Mouse (Mus musculus) A20 (cell line): ENCODE measurements around the gene Zfp408.
"Not testable (repeated sequence)": the region's sequence is repeated elsewhere in the genome, so short reads cannot be mapped to it uniquely, and the experiment has no call there.

Experiments used
- DNase-seq: peaks from one replicate; pipeline ENCODE4 v3.0.0-alpha.2; 2011; ENCODE audit warnings: low read depth, low spot score

The Zfp408 gene

GRCm38 (mm10) chr2:91651458-91652258 is 2.1 kb upstream of the Zfp408 start:
- DNase-seq: no peak

- no peak for DNase-seq
These were observed 887 bp upstream of the Zfp408 start for GRCm38 (mm10) chr2:91650360-91650995.

- no peak for DNase-seq
These were observed 439 bp downstream of the Zfp408 start for GRCm38 (mm10) chr2:91649152-91649551.

GRCm38 (mm10) chr2:91646733-91647132 is 2.9 kb downstream of the Zfp408 start:
- peak; percentile 72 for DNase-seq

GRCm38 (mm10) chr2:91645811-91646210 is 3.8 kb downstream of the Zfp408 start:
- no peak for DNase-seq

GRCm38 (mm10) chr2:91645354-91645753 is 4.2 kb downstream of the Zfp408 start:
- no peak for DNase-seq

GRCm38 (mm10) chr2:91644021-91644420 is 5.6 kb downstream of the Zfp408 start:
- DNase-seq: no peak

GRCm38 (mm10) chr2:91642825-91643415 is 6.7 kb downstream of the Zfp408 start:
- DNase-seq: no peak

GRCm38 (mm10) chr2:91638931-91639330 is 10.7 kb downstream of the Zfp408 start:
- no peak for DNase-seq

GRCm38 (mm10) chr2:91636727-91637338 is 12.8 kb downstream of the Zfp408 start:
- no peak for DNase-seq

GRCm38 (mm10) chr2:91636229-91636628 is 13.4 kb downstream of the Zfp408 start, which contains the start of gene F2:
Gene F2, minus strand, starts transcription at chr2:91636414.
- DNase-seq: no peak

GRCm38 (mm10) chr2:91635486-91635885 is 14.1 kb downstream of the Zfp408 start:
- peak; percentile 23 for DNase-seq

GRCm38 (mm10) chr2:91634841-91635240 is 14.8 kb downstream of the Zfp408 start:
- DNase-seq: peak; percentile 31

GRCm38 (mm10) chr2:91633334-91633977 is 16.1 kb downstream of the Zfp408 start:
- DNase-seq: no peak

- DNase-seq: no peak
These were observed 17.3 kb downstream of the Zfp408 start for GRCm38 (mm10) chr2:91632316-91632715.

GRCm38 (mm10) chr2:91631826-91632225 is 17.8 kb downstream of the Zfp408 start:
- DNase-seq: no peak

GRCm38 (mm10) chr2:91630384-91630783 is 19.2 kb downstream of the Zfp408 start:
- no peak for DNase-seq

- DNase-seq: no peak
These were observed 19.9 kb downstream of the Zfp408 start for GRCm38 (mm10) chr2:91629682-91630081.

GRCm38 (mm10) chr2:91628171-91628570 is 21.4 kb downstream of the Zfp408 start:
- no peak for DNase-seq

- DNase-seq: no peak
These were observed 22.1 kb downstream of the Zfp408 start for GRCm38 (mm10) chr2:91627486-91627885.

GRCm38 (mm10) chr2:91623366-91623765 is 26.2 kb downstream of the Zfp408 start:
- DNase-seq: not testable (repeated sequence)

GRCm38 (mm10) chr2:91622356-91622755 is 27.2 kb downstream of the Zfp408 start:
- DNase-seq: no peak
